Mouse (Mus musculus) monocyte, adult 5-6 weeks (primary cell): ENCODE measurements at regions not wholly inside any gene's neighbourhood (a gene's known extent, or its start where the extent isn't known, plus 50 kb on each side); places are given as distances from the start of the nearest gene placed in this dataset.

Experiments used
- ATAC-seq: fragments of 153-309, 156-312 bp; replicated peaks from 2 replicates; pipeline ENCODE4 v1.8.0; 2017; ENCODE audit warnings: mild to moderate bottlenecking; ENCODE audit not compliant: low TSS enrichment, insufficient number of reproducible peaks, severe bottlenecking, poor library complexity, low FRiP score

GRCm38 (mm10) chr8:26429751-26430327 is 310.5 kb downstream of the Gm45692 start:
- ATAC-seq, result no peak

- ATAC-seq, result no peak
These were observed 313.0 kb downstream of the Gm45692 start for GRCm38 (mm10) chr8:26432161-26432919.

DNA sequence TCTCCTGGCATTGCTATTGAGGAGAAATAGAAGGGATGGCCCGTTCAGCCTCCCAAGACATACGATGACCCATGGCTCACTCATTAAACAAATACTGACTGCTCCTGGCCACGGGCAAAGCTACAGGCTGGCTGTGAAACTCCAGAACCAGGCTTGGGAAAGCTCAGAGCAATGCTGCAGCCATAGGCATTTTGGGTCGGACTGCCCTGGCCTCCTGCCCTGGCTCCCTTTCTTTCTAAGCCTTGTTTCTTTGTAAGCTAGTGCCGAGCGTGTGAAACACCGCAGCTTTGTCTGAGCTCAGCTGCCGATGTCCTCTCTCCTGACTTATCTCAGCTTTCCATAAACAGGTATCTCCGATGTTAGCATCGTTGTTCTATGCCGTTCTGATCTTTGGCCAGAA is 316.9 kb downstream of the Gm45692 start:
- no peak for ATAC-seq

GRCm38 (mm10) chr8:26437571-26437970 is 318.2 kb downstream of the Gm45692 start:
- no peak for ATAC-seq

DNA sequence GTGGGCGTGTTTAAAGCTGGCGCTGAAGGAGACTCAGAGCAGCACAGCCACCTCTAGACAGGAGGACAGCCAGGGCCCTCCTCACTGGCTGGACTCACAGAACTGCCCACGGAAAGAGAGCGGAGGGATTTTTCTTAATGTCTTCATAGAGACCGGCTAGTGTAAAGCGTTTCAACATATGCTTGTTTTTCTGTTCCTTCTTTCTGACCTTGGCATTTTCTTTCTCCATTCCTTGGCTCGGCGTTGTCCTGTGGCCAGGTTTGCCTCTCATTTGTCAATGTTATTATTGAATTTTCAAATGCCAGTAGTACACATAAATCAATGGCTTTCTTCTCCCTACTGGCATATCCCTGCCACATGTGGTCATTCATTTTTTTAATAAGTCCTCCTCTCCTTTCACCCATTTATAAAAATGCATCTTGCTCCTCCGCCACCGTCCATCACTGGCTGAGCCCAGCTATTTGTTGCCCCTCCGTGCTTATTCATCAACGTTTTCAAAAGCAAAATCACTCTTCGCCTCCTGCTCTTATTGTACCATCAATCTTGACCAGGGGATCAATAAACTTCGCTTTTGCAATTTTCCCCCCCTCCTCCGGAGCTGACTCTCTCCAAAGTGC is 319.0 kb downstream of the Gm45692 start:
- ATAC-seq, result no peak

DNA sequence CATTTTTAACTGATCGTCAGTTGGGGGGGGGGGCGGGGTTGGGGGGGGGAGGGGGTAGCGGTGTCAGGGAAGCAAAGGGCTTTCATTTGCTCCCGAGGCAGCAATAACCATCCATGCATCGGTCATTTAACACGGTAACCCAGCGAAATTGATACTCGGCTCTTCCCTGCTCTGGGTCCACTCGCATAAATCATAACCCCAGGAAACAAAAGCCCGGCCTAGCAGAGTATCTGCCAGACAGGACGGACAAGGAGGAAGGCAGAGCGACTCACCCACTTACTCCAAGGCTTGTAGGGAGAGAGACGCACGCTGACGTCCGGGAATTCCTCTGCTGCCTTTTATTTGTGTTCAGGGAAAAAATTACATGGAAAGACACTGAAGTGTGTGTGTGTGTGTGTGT is 319.5 kb downstream of the Gm45692 start:
- no peak for ATAC-seq

DNA sequence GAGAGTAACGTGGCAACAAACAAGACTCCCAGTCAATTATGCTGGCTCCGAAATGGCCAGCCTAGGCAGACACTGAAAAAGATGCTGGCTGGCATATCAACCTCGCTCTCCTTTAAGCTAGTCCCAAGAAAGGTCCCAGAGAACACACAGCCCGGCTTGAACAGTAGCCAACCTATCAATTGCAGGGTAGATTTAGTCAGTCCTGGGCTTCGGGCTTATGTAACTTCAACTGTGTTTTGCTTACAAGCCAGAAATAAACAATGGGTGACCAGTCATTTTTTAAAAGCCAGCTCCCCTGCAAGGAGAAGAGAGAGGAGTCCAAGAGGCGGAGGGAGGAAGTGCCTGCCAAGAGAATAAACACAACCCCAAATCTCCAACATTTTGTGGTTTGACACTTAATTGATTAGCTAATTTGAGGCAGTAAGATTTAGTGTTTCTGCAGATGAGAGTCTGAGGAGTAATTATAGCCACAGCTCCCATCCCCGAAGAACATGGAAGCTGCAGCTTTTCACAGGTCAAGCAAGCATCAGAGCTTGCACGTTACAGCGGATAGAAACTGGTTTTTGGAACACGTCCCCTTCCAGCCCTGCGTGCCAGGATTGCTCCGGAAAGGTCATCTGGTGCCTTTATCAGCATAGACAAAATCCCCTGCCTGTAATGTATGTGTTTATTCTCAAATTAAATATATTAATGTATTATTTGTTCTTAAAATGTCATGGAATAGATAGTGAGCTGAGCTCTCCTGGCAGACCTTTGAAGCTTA is 322.1 kb downstream of the Gm45692 start:
- ATAC-seq, result no peak

DNA sequence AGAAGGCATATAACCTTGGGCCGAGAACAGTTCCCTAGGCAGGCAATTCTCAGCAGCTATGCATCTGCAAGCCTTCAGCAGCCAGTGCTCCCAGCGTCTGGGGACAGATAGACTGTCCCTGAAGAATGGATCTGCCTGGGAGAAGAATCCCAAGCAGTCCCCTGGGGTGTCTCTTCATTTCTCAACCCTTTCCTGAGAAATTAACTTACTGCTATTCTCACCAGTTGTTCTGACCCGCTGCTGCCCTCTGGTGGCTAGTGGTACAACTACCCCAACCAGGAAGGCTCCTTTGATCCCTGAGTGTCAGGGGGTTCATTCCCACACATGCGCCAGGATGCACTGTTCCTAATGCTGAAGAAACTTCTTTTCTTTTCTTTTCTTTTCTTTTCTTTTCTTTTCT is 323.7 kb downstream of the Gm45692 start:
- peak; percentile 72; the same call in 1 of the 2 replicates for ATAC-seq

DNA sequence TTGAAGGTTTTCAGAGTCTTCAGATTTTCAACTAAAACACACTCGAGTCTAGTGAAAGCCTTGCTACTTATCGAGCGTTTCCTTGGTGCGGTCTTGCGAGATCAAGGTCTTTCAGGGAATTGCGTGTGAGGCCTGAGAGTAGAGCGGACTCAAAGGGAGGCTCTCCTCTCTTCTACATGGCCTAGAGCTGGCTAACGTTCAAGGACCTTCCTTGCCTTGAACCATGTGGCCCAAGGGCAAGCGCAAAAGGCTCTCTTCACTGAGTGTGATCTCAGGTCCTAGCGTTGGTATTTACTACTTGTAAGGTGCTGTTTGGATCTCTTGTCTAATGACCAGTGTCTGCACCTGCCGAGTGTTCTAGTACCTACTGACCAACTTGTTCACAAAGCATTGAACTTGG is 324.4 kb downstream of the Gm45692 start:
- no peak for ATAC-seq

DNA sequence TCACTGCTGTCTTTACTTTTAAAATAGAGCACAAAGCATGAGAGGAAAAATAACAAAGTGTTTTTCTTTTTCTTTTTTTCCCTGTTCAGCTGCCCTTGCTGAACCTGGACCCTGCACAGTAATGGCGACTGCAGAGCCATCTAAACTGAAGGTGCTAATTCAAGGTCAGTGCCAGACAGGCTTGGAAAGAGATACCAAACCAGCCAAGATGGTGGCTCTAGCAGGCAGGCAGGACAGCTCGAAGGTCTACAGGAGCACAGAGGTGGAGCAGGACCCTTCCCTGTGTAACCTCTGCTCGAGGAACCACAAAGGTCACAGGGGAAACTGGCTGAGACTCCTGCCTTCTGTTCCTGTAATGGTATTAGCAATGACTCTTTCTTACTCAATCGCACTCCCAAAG is 326.7 kb downstream of the Gm45692 start:
- ATAC-seq, result no peak

DNA sequence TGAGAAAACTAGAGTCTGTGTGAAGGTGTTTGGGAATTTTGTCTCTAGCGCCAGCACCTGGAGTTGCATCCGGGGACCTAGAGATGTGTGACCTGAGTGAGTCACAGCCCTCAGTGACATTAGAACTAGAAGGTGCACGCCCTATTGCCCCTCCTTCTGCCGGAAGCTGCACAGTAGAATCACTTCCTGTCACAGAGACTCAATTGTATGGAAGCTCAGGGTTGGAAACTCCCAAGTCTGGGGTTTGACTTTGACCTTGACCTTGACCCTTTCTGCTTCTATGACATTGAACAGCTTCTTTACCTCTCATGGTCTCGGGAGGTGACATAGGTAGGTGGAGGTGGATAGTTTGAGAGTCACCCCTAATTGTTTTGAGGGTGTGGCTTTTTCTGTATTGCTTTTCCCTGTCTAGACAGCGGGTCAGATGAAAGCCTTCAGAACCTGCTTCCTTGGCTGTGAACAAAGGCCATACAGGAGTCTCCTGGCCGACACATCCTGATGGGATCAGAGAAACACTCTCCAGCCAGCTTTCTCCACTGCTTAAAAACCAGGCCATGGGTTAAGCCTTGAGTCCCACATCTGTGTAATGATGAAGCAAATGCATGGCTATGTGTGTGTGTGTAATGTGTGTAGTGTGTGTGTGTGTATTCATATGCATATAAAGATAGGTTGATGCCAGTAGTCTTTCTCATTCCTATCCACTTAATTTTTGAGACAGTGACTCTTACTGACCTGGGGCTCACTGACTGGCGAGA is 328.7 kb downstream of the Gm45692 start:
- ATAC-seq, result no peak

- no peak for ATAC-seq
These were observed 330.0 kb downstream of the Gm45692 start for GRCm38 (mm10) chr8:26449291-26449690.

GRCm38 (mm10) chr8:26450543-26450942 is 331.2 kb downstream of the Gm45692 start:
- no peak for ATAC-seq

GRCm38 (mm10) chr8:26452976-26453573 is 333.7 kb downstream of the Gm45692 start:
- ATAC-seq, result no peak

- no peak for ATAC-seq
These were observed 346.0 kb downstream of the Gm45692 start for GRCm38 (mm10) chr8:26465346-26465745.

GRCm38 (mm10) chr8:26468441-26468840 is 349.1 kb downstream of the Gm45692 start:
- no peak for ATAC-seq

DNA sequence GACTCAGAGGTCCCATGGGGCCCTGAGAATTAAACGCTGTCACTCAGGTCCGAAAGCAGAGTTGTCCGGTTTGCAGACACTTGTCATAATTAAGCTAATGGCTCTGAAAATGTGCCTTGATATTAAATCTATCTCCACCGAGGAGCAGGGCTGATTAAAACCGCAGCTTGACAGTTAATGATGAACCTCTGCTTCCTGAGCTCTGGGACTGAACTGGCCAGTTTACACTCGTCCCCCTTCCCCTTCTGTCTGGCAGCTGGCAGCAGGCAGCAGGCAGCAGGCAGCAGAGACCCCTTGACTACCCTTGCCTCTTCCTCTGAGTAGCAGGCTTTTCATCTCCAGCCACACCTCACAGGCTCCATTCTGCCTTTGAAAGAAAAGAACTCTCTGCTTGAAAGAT is 350.4 kb downstream of the Gm45692 start:
- no peak for ATAC-seq

GRCm38 (mm10) chr8:26471811-26472550 is 352.6 kb downstream of the Gm45692 start:
- ATAC-seq, result no peak
